Mouse (Mus musculus) bone marrow macrophage, adult 2 months (primary cell): Measurements from ENCODE around the gene Bbs1.

Source experiments
- CTCF ChIP-seq: IDR thresholded peaks from 2 replicates; pipeline ENCODE4 v1.5.1; 2012; ENCODE audit warnings: low read depth, mild to moderate bottlenecking, low read length, moderate library complexity
- POLR2A ChIP-seq: IDR thresholded peaks from 2 replicates; pipeline ENCODE4 v1.6.1; 2012; ENCODE audit warnings: mild to moderate bottlenecking, low read depth, low read length, borderline replicate concordance

- TF ChIP-seq CTCF (no peak), POLR2A (no peak)
Measured at GRCm38 (mm10) chr19:4945540-4945939, 39.1 kb upstream of the Bbs1 start.
